Mouse (Mus musculus) CD8-positive naive resting alpha-beta T cell, adult 2 months (primary cell): ENCODE data around the gene Klrb1.
"Not testable (repeated sequence)": the region's sequence is repeated elsewhere in the genome, so short reads cannot be mapped to it uniquely, and the experiment has no call there.

ENCODE experiments used
- DNase-seq, 2 experiments: peaks; one replicate each; pipeline ENCODE4 v3.0.0; 2022; ENCODE audit warnings: low read depth in 2 of 2, low spot score in 2 of 2

Klrb1 gene

DNA sequence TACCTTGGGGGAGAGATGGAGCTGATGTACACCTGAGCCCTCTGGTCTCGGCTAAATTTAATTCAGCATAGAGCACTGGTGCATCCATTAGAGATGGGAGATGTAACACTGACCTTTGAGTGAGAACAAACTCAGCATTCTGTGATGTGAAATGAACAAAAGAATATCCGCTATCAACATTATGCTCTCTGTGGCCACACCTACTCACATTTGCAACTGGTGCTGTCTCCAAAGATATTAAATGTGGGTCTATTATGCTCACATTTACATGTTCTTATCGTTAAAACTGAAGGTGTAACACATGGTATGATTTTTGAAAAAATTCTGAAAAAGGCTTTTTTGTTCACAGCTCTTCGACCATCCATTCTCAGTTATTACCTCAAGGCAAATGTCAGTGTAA lies at the start of gene Klrb1:
TSS of gene Klrb1 (minus strand) at position 101 of the 400 bp plus-strand sequence.
- no peak for DNase-seq

DNA sequence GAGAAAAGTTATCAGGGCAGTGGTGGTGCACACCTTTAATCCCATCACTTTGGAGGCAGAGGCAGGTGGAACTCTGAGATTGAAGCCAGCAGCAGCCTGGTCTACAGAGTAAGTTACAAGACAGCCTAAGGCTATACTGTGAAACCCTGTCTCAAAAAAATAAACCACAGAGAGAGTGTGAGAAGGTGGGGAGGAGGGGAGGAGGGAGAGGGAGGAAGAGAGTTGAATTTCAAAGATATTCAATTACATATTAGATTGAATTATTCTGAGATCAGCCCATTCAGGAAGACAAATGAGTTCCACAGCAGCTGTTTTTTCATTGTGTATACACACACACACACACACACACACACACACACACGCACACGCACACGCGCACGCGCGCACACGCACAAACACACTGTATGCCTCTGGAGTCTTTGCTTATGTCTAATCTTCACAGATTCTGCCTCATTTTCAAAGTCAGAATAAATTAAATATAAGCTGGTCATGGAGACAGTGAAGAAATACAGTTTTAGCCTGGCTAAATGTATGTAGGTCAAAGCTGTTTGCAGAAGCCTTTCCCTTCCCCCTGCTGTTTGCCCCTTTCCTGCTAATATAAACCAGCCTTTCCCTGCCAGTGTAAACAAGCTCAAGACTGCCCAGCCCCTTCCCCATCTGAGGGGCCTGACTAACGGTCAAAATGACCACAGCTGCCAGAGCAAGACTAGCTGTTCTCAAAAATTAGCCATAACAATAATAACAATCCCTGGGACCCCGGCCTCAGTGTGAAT lies 46.8 kb upstream of the Klrb1 start:
- DNase-seq, result no peak

DNA sequence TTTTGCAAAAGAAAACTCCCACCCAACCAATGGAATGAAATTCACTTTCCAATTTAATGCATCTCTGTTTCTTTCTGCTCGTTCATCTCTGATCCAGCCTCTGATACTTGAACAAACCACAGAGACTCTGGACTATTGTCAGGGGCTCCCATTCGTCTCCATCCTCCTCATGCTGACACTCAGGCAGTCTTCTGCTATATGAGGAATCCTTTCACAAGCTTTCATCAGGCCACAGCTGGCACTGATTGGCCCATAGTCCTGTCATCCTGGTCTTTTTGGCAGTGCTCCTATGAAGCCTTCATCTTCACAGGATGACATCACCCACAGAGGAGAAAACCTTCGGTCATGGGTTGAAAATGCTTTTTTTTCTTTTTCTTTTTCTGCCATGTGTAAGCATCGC lies 45.2 kb upstream of the Klrb1 start:
- no peak for DNase-seq

DNA sequence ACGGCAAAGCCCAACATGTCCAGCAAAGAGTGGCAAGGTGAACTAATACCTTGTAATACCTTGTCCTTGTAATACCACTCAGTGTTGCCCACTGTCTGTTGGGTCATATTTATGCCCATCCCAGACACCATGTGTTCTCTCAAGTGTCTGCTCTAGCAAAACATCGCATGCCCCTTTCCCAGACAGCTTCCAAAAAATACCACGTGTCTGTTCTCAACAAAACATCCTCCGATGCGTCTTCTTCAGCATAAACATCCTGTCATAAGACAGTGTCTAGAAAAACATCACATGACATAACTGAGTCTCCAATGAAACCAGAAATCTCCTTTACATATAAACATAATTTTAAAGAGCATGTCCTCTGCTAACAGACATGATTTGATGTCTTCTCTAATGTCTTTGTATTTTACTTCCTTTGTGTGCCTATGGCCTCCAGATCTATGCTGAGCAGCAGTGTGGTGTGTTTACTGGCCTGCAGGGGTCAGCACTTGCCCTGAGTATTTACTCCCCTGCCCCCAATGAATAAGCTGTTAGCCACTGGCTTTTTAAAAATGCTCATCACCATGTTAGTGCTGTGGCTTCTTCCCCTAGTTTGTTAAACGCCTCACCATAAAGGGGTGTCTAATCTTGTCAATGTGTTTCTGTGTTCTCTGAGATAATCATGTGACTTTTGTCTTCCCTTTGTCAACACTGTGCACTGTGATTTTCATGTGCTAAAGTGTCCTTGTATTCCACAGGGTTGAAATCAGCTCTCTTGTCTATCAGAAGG lies 43.8 kb upstream of the Klrb1 start:
- peak; percentile 35 to 50 for DNase-seq

DNA sequence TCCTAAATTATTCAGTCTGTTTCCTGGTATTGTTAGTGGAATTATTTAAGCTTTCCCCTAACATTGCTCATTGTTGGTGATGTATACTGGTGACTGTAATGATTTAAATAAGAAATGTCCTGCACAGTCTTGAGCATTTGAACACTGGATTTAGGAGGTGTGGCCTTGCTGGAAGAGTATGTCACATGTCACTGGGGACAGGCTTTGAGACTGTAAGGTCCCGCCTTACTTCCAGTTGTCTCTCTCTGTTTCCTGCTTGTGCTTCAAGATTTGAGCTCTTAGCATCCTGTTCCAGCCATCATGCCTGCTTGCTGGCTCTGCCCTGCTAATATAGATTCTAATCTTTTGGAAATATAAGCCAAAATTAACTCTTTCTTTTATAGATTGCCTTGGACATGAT lies 42.4 kb upstream of the Klrb1 start:
- DNase-seq, result no peak

DNA sequence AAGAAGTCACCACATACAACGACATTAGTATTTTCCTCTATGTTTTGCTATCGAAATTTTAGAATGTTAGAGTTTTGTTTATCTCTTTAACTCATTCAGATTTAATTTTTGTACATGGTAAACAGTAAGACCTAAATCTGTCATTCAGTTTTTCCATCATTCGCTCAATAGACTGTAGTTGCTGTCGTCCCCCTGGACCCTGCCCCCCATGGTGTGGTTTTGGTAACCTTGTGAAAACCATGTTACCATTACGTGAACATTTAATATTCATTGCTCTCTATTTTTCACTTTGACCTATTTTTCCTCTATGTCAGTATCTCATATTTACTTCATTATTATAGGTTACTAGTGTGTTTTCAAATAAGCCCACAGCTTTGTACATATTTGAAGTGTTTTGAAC lies 41.7 kb upstream of the Klrb1 start:
- DNase-seq, result no peak

DNA sequence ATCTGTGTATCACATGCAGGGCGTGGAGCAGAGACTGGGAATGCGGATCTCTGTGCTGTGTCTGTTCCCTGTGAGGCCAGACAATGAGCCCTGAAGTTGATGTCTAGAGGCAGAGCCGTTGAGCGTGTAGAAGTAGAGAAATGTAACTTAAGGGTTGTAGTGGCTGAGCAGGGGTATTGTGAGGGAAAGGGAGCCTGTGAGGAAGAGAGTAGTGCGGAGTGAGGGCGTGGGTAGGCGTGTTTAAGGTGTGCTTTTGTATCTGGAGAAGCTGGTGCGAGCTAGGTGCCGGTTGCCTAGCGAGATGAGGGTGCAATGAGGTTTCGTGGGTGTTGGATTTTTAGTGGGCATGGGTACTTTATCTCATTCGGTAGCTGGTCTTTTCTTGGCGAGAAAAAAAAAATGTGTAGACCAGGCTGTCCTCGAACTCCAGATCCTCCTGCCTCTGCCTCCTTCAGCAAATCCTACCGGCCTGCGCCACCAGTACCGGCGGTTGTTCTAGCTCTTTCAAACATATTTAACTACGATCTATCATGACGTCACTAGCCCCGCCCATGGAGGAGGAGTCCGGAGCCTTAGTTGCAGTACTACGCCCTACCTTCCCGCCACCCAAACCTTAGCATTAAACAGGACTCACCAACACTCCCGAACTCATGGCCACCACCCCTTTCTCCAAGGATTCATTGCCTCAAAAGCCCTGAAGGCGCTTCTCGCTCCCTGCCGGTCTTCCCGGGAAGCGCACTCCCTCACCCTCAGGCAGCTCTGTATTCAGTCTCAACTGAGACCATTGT lies 41.1 kb upstream of the Klrb1 start:
- peak; percentile 96 to 98 for DNase-seq

DNA sequence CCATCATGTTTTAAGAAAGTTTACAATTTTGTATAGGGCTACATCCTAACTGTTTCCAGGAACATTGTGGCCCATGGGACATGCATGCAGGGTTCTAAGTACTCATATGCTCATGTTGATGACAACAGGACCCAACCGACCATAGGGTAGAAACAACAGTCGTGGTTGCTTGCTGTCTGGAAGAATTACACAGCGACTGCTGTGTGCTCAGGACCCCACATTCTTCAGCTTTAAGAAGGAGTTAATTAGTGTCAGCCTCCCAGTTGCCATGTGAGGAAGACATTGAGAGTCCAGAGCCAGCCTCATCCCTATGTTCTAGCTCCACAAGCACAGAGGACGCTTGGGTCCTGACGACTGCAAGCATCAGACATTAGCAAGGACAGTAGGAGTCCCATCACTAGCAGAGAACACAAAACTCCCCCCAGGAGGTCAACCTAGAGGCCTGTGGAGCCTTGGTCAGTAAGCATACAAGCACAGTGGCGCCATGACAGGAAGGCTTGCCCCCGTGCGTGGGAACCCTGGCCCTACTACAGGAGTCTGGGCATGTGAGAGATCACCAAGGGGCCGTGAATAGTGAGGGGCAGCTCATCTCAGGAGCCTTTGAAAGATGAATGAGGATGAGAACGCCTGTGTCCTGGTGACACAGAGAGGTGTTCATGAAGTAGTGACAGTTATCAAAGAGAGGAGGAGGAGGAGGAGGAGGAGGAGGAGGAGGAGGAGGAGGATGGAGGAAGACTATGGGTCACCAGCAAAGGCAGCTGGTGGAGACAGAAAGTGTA lies 40.2 kb upstream of the Klrb1 start:
- DNase-seq, result not testable (repeated sequence)

DNA sequence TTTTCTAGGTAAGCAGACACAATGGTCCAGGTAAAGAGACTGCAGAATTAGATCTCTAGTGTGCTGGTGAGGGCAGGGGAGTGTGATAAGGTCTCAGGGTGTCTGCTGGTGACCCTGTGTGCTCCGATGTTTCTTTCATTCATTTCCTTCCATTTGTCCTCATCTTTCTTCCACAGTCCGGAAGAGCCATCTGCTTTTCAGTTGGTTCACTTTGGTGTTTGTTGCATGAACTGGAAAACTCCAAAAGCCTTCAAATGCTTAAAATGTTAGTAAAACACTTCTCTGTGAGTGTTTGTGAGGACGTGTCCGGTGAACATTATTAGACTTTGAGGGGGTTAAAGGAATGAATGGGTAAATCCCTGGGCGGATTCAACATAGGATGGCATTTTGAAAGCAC lies 38.3 kb upstream of the Klrb1 start:
- DNase-seq, result no peak

DNA sequence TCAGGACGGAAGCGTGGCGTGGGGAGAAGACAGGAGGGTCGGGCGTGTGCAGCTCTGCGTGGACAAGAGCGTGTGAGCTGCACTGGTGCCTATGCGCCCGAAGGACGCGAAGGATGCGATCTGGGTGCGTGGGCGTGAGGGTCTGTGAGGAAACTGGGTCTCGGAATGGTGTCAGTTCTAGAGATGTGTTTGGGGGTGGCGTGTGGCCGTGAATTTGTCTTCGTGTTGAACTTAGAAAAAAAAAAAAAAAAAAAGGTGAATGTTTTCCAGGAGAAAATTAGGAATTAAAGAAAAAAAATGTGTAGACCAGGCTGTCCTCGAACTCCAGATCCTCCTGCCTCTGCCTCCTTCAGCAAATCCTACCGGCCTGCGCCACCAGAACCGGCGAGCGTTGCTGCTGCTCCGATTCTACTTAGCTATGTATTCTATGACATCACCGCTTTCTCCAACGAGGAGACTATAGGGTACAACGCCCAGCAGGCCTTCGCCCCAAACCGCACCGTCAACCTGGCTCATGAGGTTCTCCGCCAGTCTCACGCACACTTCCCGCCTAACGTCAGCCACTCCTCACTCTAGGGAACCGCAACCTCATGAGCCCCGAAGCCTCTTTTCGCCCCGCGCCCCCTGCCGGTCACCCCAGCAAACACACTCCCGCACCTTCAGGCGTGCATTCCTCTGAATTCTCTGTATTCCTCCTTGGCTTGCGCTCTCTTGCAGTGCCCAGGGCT lies 37.7 kb upstream of the Klrb1 start:
- peak; percentile 88 to 91 for DNase-seq

DNA sequence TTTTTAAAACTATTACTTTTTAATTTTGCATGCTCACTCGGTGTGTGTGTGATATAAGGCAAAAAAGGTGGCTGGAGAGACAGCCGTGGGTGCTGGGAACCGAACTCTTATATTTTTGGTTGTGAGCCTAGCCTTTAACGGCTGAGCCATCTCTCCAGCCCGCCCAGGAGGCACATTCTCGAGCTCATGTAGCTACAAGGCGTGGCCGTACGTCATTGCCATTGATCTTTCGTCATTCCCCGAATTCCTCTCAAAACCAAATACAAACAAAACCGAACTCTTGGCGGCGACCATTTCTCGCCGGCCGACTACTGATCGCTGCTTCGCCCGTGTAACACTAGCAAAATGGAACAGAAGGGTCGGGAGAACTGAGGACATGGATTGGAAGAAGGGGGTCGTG lies 37.2 kb upstream of the Klrb1 start:
- DNase-seq, result peak; percentile 96 to 98

DNA sequence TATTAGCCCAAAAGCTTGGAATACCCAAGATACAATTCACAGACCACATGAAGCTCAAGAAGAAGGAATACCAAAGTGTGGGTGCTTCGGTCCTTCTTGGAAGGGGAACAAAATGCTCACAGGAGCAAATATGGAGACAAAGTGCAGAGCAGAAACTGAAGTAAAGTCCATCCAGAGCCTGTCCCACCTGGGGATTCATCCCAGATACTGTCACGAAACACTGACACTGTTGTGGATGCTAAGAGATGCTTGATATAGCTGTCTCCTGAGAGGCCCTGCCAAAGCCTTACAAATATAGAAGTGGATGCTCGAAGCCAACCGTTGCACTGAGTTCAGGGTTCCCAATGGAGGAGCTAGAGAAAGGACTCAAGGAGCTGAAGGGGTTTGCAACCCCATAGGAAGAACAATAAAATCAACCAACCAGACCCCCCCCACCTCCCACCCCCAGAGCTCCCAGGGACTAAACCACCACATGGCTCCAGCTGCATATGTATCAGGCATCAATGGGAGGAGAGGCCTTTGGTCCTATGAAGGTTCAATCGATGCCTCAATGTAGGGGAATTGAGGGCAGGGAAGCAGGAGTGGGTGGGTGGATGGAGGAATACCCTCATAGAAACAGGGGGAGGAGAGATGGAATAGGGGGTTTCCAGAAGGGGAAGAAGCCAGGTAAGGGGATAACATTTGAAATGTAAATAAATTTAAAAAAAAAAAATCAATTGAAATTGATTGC lies 36.5 kb upstream of the Klrb1 start:
- no peak for DNase-seq

DNA sequence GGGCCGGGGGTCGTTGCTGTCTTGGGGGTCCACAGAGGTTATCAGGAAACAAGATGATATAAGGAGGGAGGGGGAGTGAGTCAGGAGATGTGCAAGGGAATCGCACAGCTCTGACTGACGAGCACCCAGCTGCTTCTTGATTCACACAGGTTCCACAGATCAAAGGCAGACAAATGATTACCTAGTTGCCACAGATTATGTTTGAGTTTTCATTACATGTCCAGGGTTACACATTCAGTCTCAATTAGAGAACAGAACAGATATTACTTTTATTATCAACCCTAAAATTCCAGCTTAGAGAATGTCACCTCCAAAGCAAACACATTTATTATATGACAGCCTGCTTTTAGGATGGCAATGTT lies 32.5 kb upstream of the Klrb1 start:
- not testable (repeated sequence) for DNase-seq

DNA sequence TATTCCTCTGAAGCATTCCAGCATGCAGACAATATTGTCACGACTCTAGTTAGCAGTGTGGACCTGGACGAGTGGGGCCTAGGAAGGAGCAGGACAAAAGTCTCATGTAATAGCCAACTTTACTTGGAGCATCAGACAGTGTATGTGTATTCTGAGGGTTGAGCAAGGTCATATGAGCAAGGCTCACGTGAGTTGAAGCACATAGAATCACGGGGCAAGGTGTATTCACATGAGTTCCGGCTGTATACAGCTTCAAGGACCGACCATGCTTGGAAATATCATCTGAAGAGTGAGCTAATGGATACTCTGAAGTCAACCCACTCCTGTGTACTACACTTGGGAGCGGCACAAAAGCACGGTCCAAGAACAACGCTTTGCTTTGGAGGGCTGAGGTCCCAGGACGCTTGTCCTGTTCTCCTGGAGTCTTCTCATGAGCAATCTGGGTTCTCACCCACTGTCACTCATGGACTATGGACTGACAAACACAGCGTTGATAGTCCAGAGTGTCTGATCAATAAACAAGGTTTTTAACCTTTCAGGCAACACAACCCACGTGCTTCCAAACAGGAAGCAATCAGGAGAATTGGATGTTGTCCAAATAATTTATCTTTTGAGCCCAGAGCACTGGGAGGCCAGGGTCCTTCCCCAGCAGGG lies 32.0 kb upstream of the Klrb1 start:
- DNase-seq, result not testable (repeated sequence)

DNA sequence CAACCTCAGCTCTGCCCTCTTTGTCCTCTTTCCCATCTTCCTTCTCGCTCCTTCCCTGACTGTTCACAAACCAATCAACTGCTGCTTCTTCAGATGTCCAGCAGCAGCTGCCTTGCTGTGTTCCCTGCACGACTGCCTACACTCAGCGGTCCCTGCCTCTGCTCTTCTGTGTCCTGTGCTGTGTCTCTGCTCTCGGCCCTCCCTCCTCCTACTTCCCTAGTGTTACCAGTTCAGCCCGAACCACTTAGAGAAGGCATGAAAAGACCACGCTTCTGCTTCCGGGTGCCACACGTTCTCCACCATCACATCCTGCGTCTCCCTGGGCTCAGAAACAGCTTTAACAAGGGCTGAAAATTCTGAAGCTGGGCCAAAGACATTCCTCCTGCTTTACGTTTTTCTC lies 31.4 kb upstream of the Klrb1 start:
- DNase-seq, result not testable (repeated sequence)

DNA sequence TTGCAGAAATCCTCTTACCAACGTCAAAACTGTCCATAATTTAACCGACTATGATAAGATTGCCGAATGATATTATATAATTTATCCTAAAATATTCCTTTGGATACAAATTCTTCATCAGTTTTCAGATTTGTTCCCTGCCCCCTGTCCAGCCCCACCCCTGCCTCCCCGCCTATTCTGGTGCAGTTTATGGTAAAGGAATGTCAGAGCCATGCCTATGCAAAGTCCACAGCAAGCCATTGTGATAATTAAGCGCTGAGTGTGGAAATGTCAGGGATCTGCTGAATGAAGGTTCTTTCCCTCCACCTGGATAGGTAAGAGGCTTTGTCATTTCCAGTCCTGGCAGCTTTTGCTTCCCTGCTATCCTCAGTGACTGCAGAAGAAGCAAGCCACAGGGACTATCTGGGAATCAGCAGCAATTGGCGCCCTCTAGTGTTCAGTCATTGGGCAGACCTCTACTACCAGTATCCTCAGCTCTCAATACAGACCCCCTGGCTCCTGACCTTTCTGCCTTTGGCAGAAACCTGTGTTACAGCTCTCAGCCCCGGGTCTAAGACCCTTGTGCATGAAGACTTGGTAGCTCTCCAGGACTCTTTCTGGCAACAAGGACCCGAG lies 30.9 kb upstream of the Klrb1 start:
- DNase-seq, result peak; percentile 53 to 64

DNA sequence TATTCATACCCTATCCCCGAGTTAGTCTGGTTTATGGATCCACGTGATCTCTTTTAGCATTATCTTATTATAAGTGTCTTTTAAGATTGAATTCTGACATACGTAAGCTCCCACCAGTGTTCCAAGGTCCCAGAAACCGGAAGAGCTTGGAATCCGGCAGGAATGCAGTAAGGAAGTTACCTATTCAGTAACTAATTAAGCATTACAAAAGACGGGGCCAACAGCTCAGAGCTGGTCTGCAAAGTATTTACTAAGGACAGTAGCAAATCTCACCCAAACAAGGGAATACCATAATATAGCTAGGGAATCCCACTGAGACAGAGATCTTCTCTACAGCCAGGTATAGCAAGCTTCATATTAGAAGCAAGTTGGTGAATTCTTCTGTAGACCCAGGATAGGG lies 24.1 kb upstream of the Klrb1 start:
- DNase-seq, result not testable (repeated sequence)

DNA sequence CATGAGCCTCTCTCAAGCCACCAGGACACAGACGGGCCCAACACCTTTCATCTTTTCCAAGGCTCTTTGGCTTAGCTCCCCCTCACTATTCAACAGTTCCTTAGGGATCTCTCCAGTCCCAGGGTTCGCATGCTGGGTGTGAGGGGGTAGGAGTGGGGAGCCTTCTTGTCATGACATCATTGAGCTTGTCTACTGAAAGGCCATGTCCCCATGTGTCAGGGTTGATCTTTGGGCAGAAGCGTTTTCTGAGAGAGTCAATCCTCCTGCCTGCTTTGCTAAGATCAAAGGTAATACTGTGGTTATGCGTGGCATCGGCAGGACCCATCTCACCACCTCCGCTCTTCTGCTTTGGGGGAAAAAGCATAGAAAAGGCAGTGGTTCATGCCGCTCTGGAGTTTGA lies 14.6 kb upstream of the Klrb1 start:
- peak in 1 of 2 experiments; percentile 31 for DNase-seq

DNA sequence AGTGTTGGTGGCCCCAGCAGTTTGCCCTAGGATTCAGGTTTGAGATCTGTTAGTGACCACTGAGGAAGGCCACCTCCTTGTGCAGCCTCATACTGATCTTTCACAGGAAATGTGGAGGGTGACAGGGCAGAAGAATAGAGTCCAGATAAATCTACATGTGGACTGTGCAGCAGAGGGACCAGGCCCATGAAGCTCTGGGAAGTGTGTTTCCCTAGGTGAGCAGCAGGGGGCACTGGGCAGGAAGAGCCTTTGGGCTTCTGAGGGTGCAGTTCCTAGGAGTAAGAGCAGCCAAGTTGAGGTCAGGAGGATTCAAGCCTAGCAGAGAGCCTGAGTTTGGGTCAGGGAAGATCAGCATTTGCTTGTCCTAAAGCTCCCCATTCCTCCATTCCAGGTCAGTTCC lies 13.2 kb upstream of the Klrb1 start:
- peak; percentile 25 to 34 for DNase-seq
